Mouse (Mus musculus) erythroblast, embryonic 14.5 days (primary cell): ENCODE measurements around the gene Dbt.

ENCODE experiments used
- GATA1 ChIP-seq: IDR thresholded peaks from 2 replicates; pipeline ENCODE4 v1.6.1; 2012; ENCODE audit warnings: low read length, inconsistent platforms, mixed read lengths
- TAL1 ChIP-seq: IDR thresholded peaks from 3 replicates; pipeline ENCODE4 v1.6.1; 2012; ENCODE audit warnings: low read length, inconsistent platforms, mixed read lengths

- TF ChIP-seq GATA1 (no peak), TAL1 (no peak)
Observed at GRCm38 (mm10) chr3:116465709-116466108, 47.2 kb upstream of the Dbt start.
